Mouse (Mus musculus) forebrain, embryonic 12.5 days (tissue): ENCODE data around the gene Ralgps1. TPM values are rescaled to one million over a fixed set of nuclear protein-coding genes. Genes with fewer than 3 reads are reported as not detected.

ENCODE experiments used
- ATAC-seq: fragments of 200-750 bp; cut with Nextera tagmentation; 2 replicates; pipeline ENCODE4 v1.8.0; 2017; ENCODE audit warnings: moderate TSS enrichment; ENCODE audit not compliant: low FRiP score
- H3K27ac ChIP-seq: fragments of 300-500 bp; sonication (generic); 2 replicates; pipeline ENCODE4 v1.5.1; 2016; ENCODE audit warnings: mild to moderate bottlenecking
- H3K27me3 ChIP-seq: fragments of 300-500 bp; sonication (generic); 2 replicates; pipeline ENCODE4 v1.6.1; 2016; ENCODE audit warnings: mild to moderate bottlenecking
- H3K36me3 ChIP-seq: fragments of 300-500 bp; sonication (generic); replicated peaks from 2 replicates; pipeline ENCODE4 v1.6.1; 2016; ENCODE audit warnings: mild to moderate bottlenecking
- H3K4me1 ChIP-seq: fragments of 300-500 bp; sonication (generic); 2 replicates; pipeline ENCODE4 v1.6.1; 2016
- H3K4me2 ChIP-seq: fragments of 300-500 bp; sonication (generic); 2 replicates; pipeline ENCODE4 v1.6.1; 2016; ENCODE audit warnings: mild to moderate bottlenecking, moderate library complexity
- H3K4me3 ChIP-seq: fragments of 300-500 bp; sonication (generic); replicated peaks from 2 replicates; pipeline ENCODE4 v1.5.1; 2016; ENCODE audit warnings: mild to moderate bottlenecking
- H3K9ac ChIP-seq: fragments of 300-500 bp; sonication (generic); 2 replicates; pipeline ENCODE4 v1.6.1; 2016; ENCODE audit warnings: mild to moderate bottlenecking
- H3K9me3 ChIP-seq: fragments of 300-500 bp; sonication (generic); 2 replicates; pipeline ENCODE4 v1.6.1; 2016
- WGBS: fragments of 180-500 bp; shearing (Covaris S2); methylation state at CpG from one replicate; pipeline ENCODE4 v1.1.7; 2016; 5-methylcytosine and 5-hydroxymethylcytosine counted together
- polyA plus RNA-seq: library from polyadenylated mRNA; unstranded; fragments of >200 nt; fragmentation: Nextera tagmentation; extraction: Ambion mirVana; gene quantifications from 2 replicates; pipeline ENCODE4 v1.2.1, GENCODE M21; 2016

The Ralgps1 gene
- polyA plus RNA-seq, 1 experiment from 2014 or later, result 23.8 TPM

DNA sequence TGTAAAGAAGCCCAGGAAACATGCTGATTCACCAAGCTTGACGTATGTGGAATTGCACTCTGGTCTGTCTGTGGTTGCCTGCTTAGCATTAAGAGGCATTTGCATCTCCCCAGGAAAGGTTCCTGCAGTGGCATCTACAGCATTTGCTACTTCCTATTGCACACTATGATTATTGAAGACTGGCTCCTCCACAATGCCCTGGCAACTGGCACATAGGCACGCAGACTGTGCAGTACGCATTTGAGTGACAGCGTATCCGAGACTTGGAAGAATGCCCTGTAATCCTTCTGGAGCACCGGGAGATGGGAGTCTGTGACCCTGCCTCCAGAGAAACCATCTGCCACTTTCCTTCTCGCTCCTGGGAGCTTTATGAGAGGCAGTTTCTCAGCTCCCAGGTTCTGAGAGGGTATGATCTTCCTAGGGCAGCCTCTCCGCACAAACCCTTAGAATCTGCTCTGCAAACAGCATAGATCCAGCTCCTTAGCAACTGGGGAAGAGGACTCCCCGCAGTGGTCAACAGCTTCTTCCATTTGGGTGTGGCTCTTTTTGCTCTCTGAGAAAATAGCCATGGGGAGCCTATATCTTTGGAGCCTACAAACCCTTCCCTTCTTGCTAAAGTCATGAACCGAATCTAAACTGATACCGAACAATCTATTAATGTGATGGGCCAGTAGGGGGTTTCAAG is 22.8 kb upstream of the Ralgps1 start:
- ATAC-seq, result no peak
- no peaks in the 10 kb centered on the region for H3K4me1 ChIP-seq
- H3K27ac ChIP-seq, result 0 out of 2 replicates have a peak overlapping the region, but pooled peaks have one; percentile 19

DNA sequence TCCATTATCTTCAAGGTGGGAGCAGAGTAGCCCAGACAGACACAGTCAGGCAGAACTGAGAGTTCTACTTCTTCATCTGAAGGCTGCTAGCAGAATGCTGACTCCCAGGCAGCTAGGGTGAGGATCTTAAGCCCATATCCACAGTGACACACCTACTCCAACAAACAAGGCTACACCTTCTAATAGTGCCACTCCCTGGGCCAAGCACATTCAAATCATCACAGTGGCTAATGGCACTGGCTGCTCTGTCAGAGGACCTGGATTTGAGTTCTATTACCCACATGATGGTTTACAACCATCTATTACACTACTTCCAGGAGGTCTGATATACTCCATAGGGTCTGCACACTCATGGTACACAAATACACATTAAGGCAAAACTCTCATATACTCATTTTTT is 21.7 kb upstream of the Ralgps1 start:
- H3K9me3 ChIP-seq, result no peaks in the 10 kb centered on the region
- no peak overlapping the region for H3K4me2 ChIP-seq
- H3K27me3 ChIP-seq, result no peaks in the 10 kb centered on the region
- H3K27ac ChIP-seq, result no peak overlapping the region
- H3K4me1 ChIP-seq, result no peaks in the 10 kb centered on the region
- H3K36me3 ChIP-seq, result no peaks in the 10 kb centered on the region
- no peak overlapping the region for H3K4me3 ChIP-seq
- H3K9ac ChIP-seq, result no peak overlapping the region
- no peak for ATAC-seq

More for the DNA sequence above, 22.8 kb upstream of the Ralgps1 start:
- no peak overlapping the region for H3K4me2 ChIP-seq
- 80% methylated on average over 11 of the region's 11 CpGs for WGBS
- H3K9ac ChIP-seq, result no peak overlapping the region
- H3K4me3 ChIP-seq, result no peak overlapping the region
- H3K9me3 ChIP-seq, result no peaks in the 10 kb centered on the region
- H3K36me3 ChIP-seq, result no peaks in the 10 kb centered on the region
- no peaks in the 10 kb centered on the region for H3K27me3 ChIP-seq

DNA sequence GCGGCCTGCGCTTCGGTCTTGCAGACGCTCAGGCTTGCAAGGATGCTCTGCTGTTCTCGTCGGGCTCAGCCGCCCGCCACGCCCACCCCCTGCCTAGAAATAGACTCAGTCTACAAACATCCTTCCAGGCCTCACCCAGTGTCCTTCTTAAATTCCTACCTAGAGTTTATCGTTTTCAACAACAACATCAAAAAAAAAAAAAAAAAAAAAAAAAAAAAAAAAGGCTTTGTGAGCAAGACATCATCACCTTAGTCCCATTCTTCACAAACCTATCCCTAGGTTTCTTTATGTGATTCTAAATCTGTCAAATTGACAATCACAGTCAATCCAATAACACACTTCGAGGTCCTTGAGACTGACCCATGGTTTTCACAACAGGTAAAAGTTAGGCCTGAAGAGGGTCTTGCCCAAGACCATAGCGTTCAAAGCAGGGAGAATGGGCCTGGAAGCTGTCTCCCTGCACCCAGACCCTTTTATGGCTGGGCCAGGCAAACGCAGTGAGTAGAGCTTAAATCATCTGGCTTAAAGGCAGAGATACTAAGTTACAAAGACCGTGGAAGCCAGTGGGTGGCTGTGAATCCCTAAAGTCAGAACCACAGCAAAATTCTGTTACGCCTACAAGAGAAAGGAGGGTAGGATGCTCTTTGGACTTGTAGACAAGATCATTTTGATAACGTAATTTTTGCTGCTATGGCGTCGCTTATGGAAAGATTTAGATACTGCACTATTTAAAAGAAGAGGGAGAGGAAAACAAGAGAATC is 542 bp upstream of the Ralgps1 start:
- 42% methylated on average over 14 of the region's 18 CpGs for WGBS
- no peak for ATAC-seq
- Histone ChIP-seq H3K27ac (peak overlapping the region; percentile 99), H3K4me1 (peaks cover 13% of the 10 kb centered on the region), H3K4me2 (peak overlapping the region; percentile 87), H3K9ac (no peak overlapping the region), H3K27me3 (0 out of 2 replicates have a peak, but pooled peaks cover 3% of the 10 kb centered on the region), H3K4me3 (peak overlapping the region; percentile 67), H3K36me3 (0 out of 2 replicates have a peak, but pooled peaks cover 4% of the 10 kb centered on the region), H3K9me3 (peaks cover 1% of the 10 kb centered on the region; the same call in 1 of the 2 replicates)

DNA sequence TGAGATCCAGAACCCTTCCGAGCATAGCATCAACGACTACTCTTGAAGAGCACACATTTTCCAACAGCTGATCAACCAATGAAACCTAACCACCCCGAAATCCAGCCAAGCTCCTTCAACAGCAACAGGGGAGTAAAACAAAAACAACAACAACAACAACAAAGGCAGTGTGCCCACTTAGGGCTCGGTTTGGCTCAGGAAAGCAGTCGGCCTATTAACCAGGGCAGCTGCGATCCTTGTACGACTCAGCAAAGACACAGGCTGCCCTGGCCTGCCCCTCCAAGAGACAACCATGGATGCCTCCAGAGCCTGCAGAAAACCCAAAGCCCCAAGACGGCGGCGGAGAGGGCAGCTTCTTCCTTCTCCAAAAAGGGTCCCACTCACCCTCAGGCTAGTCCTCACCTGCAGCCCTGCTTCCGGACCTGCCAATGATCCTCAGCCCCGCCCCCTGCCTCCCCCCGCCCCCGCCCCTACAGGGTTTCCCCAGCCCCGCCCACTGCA is 960 bp downstream of the Ralgps1 start:
- H3K36me3 ChIP-seq, result 0 out of 2 replicates have a peak, but pooled peaks cover 5% of the 10 kb centered on the region
- 0 out of 2 replicates have a peak, but pooled peaks cover 3% of the 10 kb centered on the region for H3K27me3 ChIP-seq
- WGBS, result 12% methylated on average over 15 of the region's 15 CpGs
- peak overlapping the region; percentile 87 for H3K4me2 ChIP-seq
- H3K9me3 ChIP-seq, result no peaks in the 10 kb centered on the region
- H3K4me1 ChIP-seq, result peaks cover 28% of the 10 kb centered on the region
- peak overlapping the region; percentile 99 for H3K27ac ChIP-seq
- peak; percentile 30 for ATAC-seq
- peak overlapping the region; percentile 74 for H3K9ac ChIP-seq
- peak overlapping the region; percentile 67 for H3K4me3 ChIP-seq

GRCm38 (mm10) chr2:33369453-33369852 is 1.8 kb downstream of the Ralgps1 start:
- 0 out of 2 replicates have a peak, but pooled peaks cover 5% of the 10 kb centered on the region for H3K36me3 ChIP-seq
- ATAC-seq, result no peak
- no peak overlapping the region for H3K4me3 ChIP-seq
- H3K27me3 ChIP-seq, result 0 out of 2 replicates have a peak, but pooled peaks cover 3% of the 10 kb centered on the region
- H3K9me3 ChIP-seq, result no peaks in the 10 kb centered on the region
- no peak overlapping the region for H3K4me2 ChIP-seq
- H3K4me1 ChIP-seq, result peaks cover 32% of the 10 kb centered on the region
- WGBS, result 75% methylated on average over 3 of the region's 3 CpGs
- no peak overlapping the region for H3K27ac ChIP-seq
- H3K9ac ChIP-seq, result no peak overlapping the region

- H3K9ac ChIP-seq, result no peak overlapping the region
- WGBS, result 92% methylated on average over 1 of the region's 1 CpGs
- H3K4me1 ChIP-seq, result peaks cover 32% of the 10 kb centered on the region
- H3K4me3 ChIP-seq, result no peak overlapping the region
- no peaks in the 10 kb centered on the region for H3K9me3 ChIP-seq
- no peak overlapping the region for H3K27ac ChIP-seq
- ATAC-seq, result no peak
- 0 out of 2 replicates have a peak, but pooled peaks cover 3% of the 10 kb centered on the region for H3K27me3 ChIP-seq
- H3K36me3 ChIP-seq, result 0 out of 2 replicates have a peak, but pooled peaks cover 5% of the 10 kb centered on the region
- no peak overlapping the region for H3K4me2 ChIP-seq
Measured at GRCm38 (mm10) chr2:33368486-33368885, 2.8 kb downstream of the Ralgps1 start.

DNA sequence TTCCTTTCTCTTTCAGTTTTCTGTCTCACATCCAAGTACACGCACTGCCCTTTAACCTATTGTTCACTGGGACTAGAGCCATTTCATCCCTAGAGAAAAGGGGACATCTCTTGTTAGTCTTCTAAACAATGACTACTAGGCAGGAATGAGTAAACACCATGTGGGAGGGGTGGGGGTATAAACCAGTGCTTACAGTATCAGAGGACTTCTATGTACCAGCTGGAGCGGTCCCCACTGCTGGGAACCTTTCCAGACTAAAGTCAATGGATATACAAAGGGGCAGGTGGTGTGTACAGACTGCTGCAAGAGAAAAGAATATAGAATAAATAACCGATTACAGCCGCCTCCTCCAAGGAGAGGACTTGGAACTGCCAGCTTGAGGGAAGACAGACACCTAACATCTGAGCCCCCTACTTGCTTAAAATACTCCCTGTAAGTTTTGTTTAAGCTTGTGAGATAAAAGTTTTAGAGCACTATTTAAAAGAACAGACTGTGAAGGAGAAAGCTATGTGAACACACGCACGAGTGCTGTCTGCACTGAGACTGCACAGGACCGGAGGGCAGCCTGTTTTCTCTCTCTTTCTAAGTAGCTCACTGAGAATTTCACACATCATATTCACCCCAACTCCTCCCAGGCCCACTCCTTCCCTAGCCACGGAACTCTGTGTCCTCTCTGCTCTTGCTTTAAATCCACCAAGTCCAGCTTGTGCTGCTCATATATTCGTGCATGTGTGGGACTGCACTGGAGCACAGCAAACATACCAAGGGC is 5.4 kb downstream of the Ralgps1 start:
- no peak for ATAC-seq
- Histone ChIP-seq H3K36me3 (0 out of 2 replicates have a peak, but pooled peaks cover 5% of the 10 kb centered on the region), H3K9me3 (no peaks in the 10 kb centered on the region), H3K9ac (no peak overlapping the region), H3K27ac (peak overlapping the region; percentile 68), H3K4me1 (peaks cover 32% of the 10 kb centered on the region), H3K4me2 (no peak overlapping the region), H3K4me3 (no peak overlapping the region), H3K27me3 (0 out of 2 replicates have a peak, but pooled peaks cover 3% of the 10 kb centered on the region)
- 73% methylated on average over 9 of the region's 9 CpGs for WGBS

DNA sequence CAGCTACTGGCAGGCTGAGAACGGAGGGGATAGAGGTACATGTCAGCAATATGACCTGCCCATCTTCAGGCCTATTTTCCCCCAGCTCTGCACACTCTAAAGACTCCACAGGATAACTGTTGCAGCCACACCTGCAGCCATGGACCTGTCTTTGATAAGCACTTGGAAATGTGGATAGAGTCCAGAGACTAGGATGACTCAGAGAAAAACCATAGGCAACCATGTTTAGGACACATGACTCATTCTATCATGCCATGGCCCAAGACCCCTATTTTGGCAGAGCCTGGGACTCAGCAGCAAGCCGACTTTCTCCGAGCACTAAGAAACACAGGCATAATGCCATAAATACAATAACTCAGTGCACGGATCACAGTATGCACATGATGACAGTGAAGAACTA is 6.6 kb downstream of the Ralgps1 start:
- 0 out of 2 replicates have a peak, but pooled peaks cover 3% of the 10 kb centered on the region for H3K27me3 ChIP-seq
- H3K9ac ChIP-seq, result no peak overlapping the region
- 0 out of 2 replicates have a peak, but pooled peaks cover 5% of the 10 kb centered on the region for H3K36me3 ChIP-seq
- WGBS, result 92% methylated on average over 4 of the region's 4 CpGs
- H3K4me1 ChIP-seq, result peaks cover 24% of the 10 kb centered on the region
- no peaks in the 10 kb centered on the region for H3K9me3 ChIP-seq
- no peak overlapping the region for H3K27ac ChIP-seq
- H3K4me3 ChIP-seq, result no peak overlapping the region
- H3K4me2 ChIP-seq, result no peak overlapping the region
- ATAC-seq, result no peak

- H3K9me3 ChIP-seq, result no peaks in the 10 kb centered on the region
- no peak overlapping the region for H3K27ac ChIP-seq
- H3K4me1 ChIP-seq, result peaks cover 24% of the 10 kb centered on the region
- H3K4me3 ChIP-seq, result no peak overlapping the region
- H3K9ac ChIP-seq, result no peak overlapping the region
- ATAC-seq, result no peak
- no peak overlapping the region for H3K4me2 ChIP-seq
- 0 out of 2 replicates have a peak, but pooled peaks cover 5% of the 10 kb centered on the region for H3K36me3 ChIP-seq
- 90% methylated on average over 4 of the region's 4 CpGs for WGBS
- H3K27me3 ChIP-seq, result no peaks in the 10 kb centered on the region
Measured at GRCm38 (mm10) chr2:33363890-33364289, 7.4 kb downstream of the Ralgps1 start.

- Histone ChIP-seq H3K9ac (no peak overlapping the region), H3K4me2 (no peak overlapping the region), H3K27me3 (no peaks in the 10 kb centered on the region), H3K4me1 (peaks cover 17% of the 10 kb centered on the region), H3K27ac (no peak overlapping the region), H3K4me3 (no peak overlapping the region), H3K9me3 (no peaks in the 10 kb centered on the region), H3K36me3 (0 out of 2 replicates have a peak, but pooled peaks cover 2% of the 10 kb centered on the region)
- ATAC-seq, result no peak
- WGBS, result 82% methylated on average over 9 of the region's 9 CpGs
Measured at GRCm38 (mm10) chr2:33361139-33361716, 10.1 kb downstream of the Ralgps1 start.

- no peaks in the 10 kb centered on the region for H3K9me3 ChIP-seq
- no peak overlapping the region for H3K9ac ChIP-seq
- H3K4me1 ChIP-seq, result peaks cover 14% of the 10 kb centered on the region
- 0 out of 2 replicates have a peak, but pooled peaks cover 2% of the 10 kb centered on the region for H3K36me3 ChIP-seq
- no peaks in the 10 kb centered on the region for H3K27me3 ChIP-seq
- H3K27ac ChIP-seq, result no peak overlapping the region
- 82% methylated on average over 3 of the region's 3 CpGs for WGBS
- H3K4me3 ChIP-seq, result no peak overlapping the region
- ATAC-seq, result no peak
- H3K4me2 ChIP-seq, result no peak overlapping the region
Measured at GRCm38 (mm10) chr2:33360564-33360963, 10.7 kb downstream of the Ralgps1 start.
